Mouse (Mus musculus) limb, embryonic 15.5 days (tissue): ENCODE data around the gene Elac2. TPM values are rescaled to one million over a fixed set of nuclear protein-coding genes. Genes with fewer than 3 reads are reported as not detected.
A peak's percentile ranks its signal among the peaks of the same experiment; 100 is the strongest.

ENCODE experiments used
- ATAC-seq: fragments of 200-750 bp; cut with Nextera tagmentation; 2 replicates; pipeline ENCODE4 v1.8.0; 2017; ENCODE audit warnings: low read depth, moderate TSS enrichment; ENCODE audit not compliant: insufficient number of reproducible peaks, low FRiP score, low TSS enrichment
- H3K27ac ChIP-seq: fragments of 300-500 bp; sonication (generic); 2 replicates; pipeline ENCODE4 v1.5.1; 2015; ENCODE audit warnings: moderate library complexity, mild to moderate bottlenecking, inconsistent platforms
- H3K27me3 ChIP-seq: fragments of 300-500 bp; sonication (generic); 2 replicates; pipeline ENCODE4 v1.6.1; 2015; ENCODE audit warnings: inconsistent platforms
- H3K36me3 ChIP-seq: fragments of 300-500 bp; sonication (generic); 2 replicates; pipeline ENCODE4 v1.6.1; 2015; ENCODE audit warnings: inconsistent platforms
- H3K4me1 ChIP-seq: fragments of 300-500 bp; sonication (generic); 2 replicates; pipeline ENCODE4 v1.6.1; 2015; ENCODE audit warnings: inconsistent platforms
- H3K4me2 ChIP-seq: fragments of 300-500 bp; sonication (generic); 2 replicates; pipeline ENCODE4 v1.6.1; 2015; ENCODE audit warnings: mild to moderate bottlenecking, inconsistent platforms
- H3K4me3 ChIP-seq: fragments of 300-500 bp; sonication (generic); 2 replicates; pipeline ENCODE4 v1.5.1; 2015; ENCODE audit warnings: mild to moderate bottlenecking, inconsistent platforms
- H3K9ac ChIP-seq: fragments of 300-500 bp; sonication (generic); 2 replicates; pipeline ENCODE4 v1.6.1; 2015; ENCODE audit warnings: inconsistent platforms
- H3K9me3 ChIP-seq: fragments of 300-500 bp; sonication (generic); 2 replicates; pipeline ENCODE4 v1.6.1; 2016; ENCODE audit warnings: inconsistent platforms
- WGBS: fragments of 180-500 bp; shearing (Covaris S2); methylation state at CpG from one replicate; pipeline ENCODE4 v1.1.7; 2015; 5-methylcytosine and 5-hydroxymethylcytosine counted together
- polyA plus RNA-seq: library from polyadenylated mRNA; unstranded; fragments of >200 nt; fragmentation: Nextera tagmentation; extraction: Ambion mirVana; gene quantifications from 2 replicates; pipeline ENCODE4 v1.2.1, GENCODE M21; 2015

Gene Elac2
- polyA plus RNA-seq, 1 experiment from 2014 or later: 23.9 TPM

DNA sequence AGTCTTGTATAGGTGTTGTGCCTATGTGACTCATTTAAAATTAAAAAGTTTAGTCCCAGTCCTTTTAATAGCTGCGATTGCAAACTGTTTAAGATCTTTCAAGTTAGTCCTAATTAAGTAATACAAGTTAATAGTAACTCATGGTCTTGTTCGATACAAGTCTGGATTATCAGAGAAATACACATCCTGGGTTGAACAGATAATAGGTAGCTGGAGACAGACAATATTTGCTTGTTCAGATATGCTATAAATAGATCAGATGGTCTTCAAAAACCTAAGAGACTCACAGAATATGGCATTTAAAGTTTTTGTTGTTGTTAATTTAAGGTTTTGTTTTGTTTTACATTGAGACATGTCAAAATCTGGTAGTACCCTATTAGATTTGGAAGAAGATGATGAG is 6.4 kb upstream of the Elac2 start:
- no peak overlapping the region for H3K4me3 ChIP-seq
- peaks cover 11% of the 10 kb centered on the region; the same call in 1 of the 2 replicates for H3K4me1 ChIP-seq
- WGBS: 71% methylated on average over 2 of the region's 2 CpGs
- no peak overlapping the region for H3K4me2 ChIP-seq
- H3K9me3 ChIP-seq: no peaks in the 10 kb centered on the region
- H3K27me3 ChIP-seq: peaks cover 18% of the 10 kb centered on the region
- H3K36me3 ChIP-seq: no peaks in the 10 kb centered on the region
- H3K27ac ChIP-seq: no peak overlapping the region
- no peak for ATAC-seq
- no peak overlapping the region for H3K9ac ChIP-seq

DNA sequence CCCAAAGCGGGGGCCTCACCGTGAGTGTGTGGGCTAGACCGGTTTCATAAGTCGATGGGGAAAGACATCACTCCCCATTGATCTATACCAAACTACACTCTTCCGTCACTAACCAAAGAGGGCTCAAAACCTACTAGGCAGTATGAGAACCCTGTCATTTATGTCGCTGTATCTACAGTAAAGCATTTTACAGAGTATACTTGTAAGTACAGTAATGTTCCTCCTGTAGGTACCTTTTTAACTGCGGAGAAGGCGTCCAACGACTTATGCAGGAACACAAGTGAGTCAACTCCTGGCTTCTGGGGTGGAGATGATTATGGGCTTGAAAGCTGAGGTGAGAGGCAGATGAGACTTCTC is 629 bp downstream of the Elac2 start:
- H3K27me3 ChIP-seq: 0 out of 2 replicates have a peak, but pooled peaks cover 3% of the 10 kb centered on the region
- no peak overlapping the region for H3K27ac ChIP-seq
- no peaks in the 10 kb centered on the region for H3K9me3 ChIP-seq
- peak overlapping the region; percentile 96 for H3K4me3 ChIP-seq
- peak overlapping the region; percentile 73 for H3K9ac ChIP-seq
- H3K4me2 ChIP-seq: peak overlapping the region; percentile 75
- no peak for ATAC-seq
- H3K4me1 ChIP-seq: peaks cover 10% of the 10 kb centered on the region
- peaks cover 30% of the 10 kb centered on the region for H3K36me3 ChIP-seq
- 8% methylated on average over 9 of the region's 9 CpGs for WGBS

DNA sequence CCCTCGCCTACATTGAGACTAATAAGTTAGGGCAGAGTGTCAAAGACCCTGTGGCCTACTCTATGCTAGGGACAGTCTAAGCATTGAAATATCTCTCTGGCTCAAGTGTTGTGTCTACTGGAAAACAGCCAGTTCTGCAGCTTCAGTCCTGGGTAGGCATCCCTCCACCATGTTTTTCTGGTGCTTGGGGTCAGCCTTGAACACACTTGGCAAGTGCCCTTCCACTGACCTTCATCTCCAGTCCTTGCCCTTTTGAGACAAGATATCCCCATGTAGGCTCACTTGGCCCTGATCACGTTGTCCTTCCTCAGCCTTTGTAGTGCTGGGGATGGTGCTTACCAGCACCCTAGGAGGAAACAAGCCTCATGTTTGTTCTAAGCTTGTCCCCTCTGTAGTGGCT is 9.7 kb downstream of the Elac2 start:
- Histone ChIP-seq H3K4me1 (no peaks in the 10 kb centered on the region), H3K4me3 (no peak overlapping the region), H3K9ac (no peak overlapping the region), H3K36me3 (peaks cover 89% of the 10 kb centered on the region), H3K27ac (no peak overlapping the region), H3K9me3 (no peaks in the 10 kb centered on the region), H3K27me3 (no peaks in the 10 kb centered on the region), H3K4me2 (no peak overlapping the region)
- 91% methylated on average over 2 of the region's 2 CpGs for WGBS
- no peak for ATAC-seq

DNA sequence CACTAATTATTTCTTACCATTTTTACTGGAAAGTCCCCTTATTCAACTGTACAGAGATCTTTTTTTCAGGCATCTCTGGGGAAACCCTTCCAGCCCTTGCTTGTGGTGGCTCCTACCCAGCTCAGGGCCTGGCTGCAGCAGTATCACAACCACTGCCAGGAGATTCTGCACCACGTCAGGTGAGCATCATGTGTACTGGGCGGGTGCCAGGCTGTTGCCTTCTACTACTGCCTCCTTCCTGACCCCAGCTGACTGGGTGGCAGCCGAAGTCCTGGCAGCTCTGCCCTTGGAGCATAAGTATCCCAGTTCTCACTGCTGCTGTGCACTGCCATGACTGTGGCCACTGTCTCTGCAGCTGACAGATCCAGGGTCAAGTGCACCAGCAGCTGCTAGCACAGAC is 19.6 kb downstream of the Elac2 start:
- Histone ChIP-seq H3K36me3 (peaks cover 88% of the 10 kb centered on the region), H3K9me3 (no peaks in the 10 kb centered on the region), H3K4me2 (no peak overlapping the region), H3K4me3 (no peak overlapping the region), H3K9ac (no peak overlapping the region), H3K4me1 (no peaks in the 10 kb centered on the region), H3K27me3 (no peaks in the 10 kb centered on the region), H3K27ac (no peak overlapping the region)
- 85% methylated on average over 3 of the region's 3 CpGs for WGBS
- ATAC-seq: no peak

DNA sequence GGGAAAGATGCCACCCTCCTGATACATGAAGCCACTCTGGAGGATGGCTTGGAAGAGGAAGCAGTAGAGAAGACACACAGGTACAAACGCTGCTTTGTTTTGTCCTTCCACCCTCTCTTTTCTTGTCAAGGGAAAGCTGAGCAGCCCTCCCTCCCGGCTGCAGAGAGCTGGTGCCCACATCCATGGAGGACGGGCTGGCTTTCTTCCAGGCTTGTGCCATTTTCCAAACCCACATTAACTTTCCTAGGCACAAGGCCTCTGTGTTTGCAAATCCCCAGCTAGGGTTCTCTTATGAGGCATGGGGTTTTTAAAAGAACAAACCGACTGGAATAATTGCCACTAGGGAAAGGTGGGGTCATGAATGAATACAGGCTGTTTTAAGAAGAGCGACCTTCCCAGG is 20.8 kb downstream of the Elac2 start:
- Histone ChIP-seq H3K27ac (no peak overlapping the region), H3K9me3 (no peaks in the 10 kb centered on the region), H3K9ac (no peak overlapping the region), H3K4me1 (no peaks in the 10 kb centered on the region), H3K4me3 (no peak overlapping the region), H3K36me3 (peaks cover 81% of the 10 kb centered on the region), H3K27me3 (no peaks in the 10 kb centered on the region), H3K4me2 (no peak overlapping the region)
- WGBS: 85% methylated on average over 5 of the region's 5 CpGs
- ATAC-seq: no peak

DNA sequence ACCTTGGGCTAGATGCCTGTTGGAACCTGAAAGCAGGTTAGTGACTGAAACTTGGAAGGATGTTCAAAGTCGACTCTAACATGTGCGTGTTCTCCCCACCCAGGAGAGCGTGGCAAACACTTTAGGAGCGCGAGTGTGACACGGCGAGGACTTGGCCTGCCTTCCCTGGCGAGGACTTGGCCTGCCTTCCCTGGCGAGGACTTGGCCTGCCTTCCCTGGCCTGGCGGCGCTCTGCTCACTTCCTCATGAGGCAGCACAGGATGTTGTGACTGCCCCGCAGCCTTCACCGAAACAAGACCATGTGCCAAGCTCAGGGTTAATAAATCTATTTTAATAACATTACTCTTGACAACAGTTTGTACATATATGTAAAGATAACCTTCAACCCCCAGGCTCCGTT is 22.9 kb downstream of the Elac2 start:
- H3K27me3 ChIP-seq: no peaks in the 10 kb centered on the region
- H3K4me3 ChIP-seq: no peak overlapping the region
- WGBS: 85% methylated on average over 14 of the region's 14 CpGs
- no peak overlapping the region for H3K9ac ChIP-seq
- ATAC-seq: no peak
- peaks cover 68% of the 10 kb centered on the region for H3K36me3 ChIP-seq
- H3K4me1 ChIP-seq: no peaks in the 10 kb centered on the region
- H3K9me3 ChIP-seq: no peaks in the 10 kb centered on the region
- no peak overlapping the region for H3K4me2 ChIP-seq
- no peak overlapping the region for H3K27ac ChIP-seq

DNA sequence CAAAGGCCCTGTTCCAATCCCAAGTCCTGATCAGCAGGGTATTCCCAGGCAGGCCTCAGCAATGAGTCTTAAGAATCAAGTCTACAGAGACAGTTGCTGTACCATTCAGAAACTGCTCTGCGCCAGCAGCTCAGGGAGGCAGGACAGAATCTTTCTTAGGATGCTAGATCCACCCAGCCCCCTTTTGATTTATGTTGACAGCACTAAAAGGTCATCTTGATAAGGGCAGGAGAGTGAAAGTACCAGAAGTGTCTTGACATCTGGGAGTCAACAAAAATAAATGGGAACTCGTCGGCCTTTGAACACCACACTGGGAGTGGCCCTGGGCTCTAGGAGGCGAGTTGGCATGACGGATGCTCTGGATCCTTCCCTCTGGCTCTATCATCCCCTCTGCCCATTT is 24.8 kb downstream of the Elac2 start:
- H3K27ac ChIP-seq: no peak overlapping the region
- no peak overlapping the region for H3K9ac ChIP-seq
- H3K9me3 ChIP-seq: no peaks in the 10 kb centered on the region
- H3K4me2 ChIP-seq: no peak overlapping the region
- 65% methylated on average over 5 of the region's 5 CpGs for WGBS
- no peak overlapping the region for H3K4me3 ChIP-seq
- H3K4me1 ChIP-seq: no peaks in the 10 kb centered on the region
- peaks cover 53% of the 10 kb centered on the region for H3K36me3 ChIP-seq
- ATAC-seq: no peak
- H3K27me3 ChIP-seq: no peaks in the 10 kb centered on the region

DNA sequence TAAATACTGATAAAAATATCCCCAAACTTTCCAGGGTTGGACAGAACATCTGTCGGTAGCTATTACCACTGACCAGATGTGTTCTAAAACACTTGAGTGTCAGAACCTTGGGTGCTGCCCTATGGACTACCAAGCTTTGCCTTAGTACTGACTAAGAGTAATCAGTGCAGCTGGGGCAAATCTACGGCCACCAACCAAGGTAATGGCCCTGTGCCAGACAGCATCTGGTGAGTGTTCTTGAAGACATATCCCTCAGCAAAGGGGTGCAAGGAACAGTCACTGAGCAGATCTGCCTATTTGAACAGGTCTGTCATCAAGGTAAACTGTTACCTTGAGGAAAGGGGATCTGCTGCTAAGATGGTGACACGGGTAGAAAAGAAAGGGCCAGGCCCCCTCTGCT is 26.0 kb downstream of the Elac2 start:
- H3K4me1 ChIP-seq: no peaks in the 10 kb centered on the region
- no peak overlapping the region for H3K27ac ChIP-seq
- H3K4me2 ChIP-seq: no peak overlapping the region
- 65% methylated on average over 3 of the region's 3 CpGs for WGBS
- H3K9ac ChIP-seq: no peak overlapping the region
- H3K27me3 ChIP-seq: no peaks in the 10 kb centered on the region
- H3K4me3 ChIP-seq: no peak overlapping the region
- no peak for ATAC-seq
- H3K9me3 ChIP-seq: no peaks in the 10 kb centered on the region
- peaks cover 40% of the 10 kb centered on the region for H3K36me3 ChIP-seq

DNA sequence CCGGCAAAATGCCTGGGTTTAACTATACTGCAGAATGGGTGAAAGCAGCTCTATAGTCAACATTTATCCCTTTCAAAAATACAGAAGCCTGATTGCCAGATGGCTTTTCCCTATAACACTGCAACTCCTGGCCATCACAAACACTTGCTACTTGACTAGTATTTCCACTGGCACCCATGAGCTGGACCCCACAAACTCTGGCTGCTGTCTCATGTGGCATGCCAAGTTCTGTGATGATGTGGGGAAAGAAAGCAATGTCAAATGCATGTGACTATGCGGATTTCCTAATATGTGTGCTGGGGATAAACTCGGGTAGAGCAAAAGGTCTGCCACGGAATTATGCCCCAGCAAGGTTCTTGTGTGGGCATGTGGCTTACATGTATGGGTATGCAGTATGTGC is 27.2 kb downstream of the Elac2 start:
- Histone ChIP-seq H3K36me3 (peaks cover 28% of the 10 kb centered on the region), H3K9ac (no peak overlapping the region), H3K4me1 (no peaks in the 10 kb centered on the region), H3K4me3 (no peak overlapping the region), H3K27me3 (no peaks in the 10 kb centered on the region), H3K4me2 (no peak overlapping the region), H3K27ac (no peak overlapping the region), H3K9me3 (no peaks in the 10 kb centered on the region)
- no peak for ATAC-seq
- WGBS: 87% methylated on average over 4 of the region's 4 CpGs

DNA sequence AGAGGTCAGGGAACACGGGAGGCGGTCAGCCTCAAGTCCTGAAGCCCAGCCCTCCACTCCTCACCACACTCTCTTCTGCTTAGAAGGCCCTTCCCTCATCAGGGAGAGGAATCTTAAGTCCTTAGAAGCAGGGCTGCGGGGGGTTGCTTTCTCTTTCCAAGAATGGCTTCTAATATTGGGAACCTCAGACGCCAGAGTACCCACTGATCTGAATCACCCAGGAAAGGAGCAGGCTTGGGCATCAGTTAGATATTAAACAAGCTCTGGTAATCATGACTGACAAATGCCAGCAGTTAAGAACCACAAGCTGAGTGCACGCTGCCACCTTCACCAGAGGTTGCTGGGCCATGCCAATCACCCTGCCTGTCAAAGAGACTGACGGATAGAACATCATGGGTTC is 35.1 kb downstream of the Elac2 start:
- Histone ChIP-seq H3K27me3 (no peaks in the 10 kb centered on the region), H3K36me3 (no peaks in the 10 kb centered on the region; the same call in 1 of the 2 replicates), H3K4me3 (no peak overlapping the region), H3K27ac (no peak overlapping the region), H3K9me3 (no peaks in the 10 kb centered on the region), H3K4me2 (no peak overlapping the region), H3K9ac (no peak overlapping the region), H3K4me1 (no peaks in the 10 kb centered on the region)
- no peak for ATAC-seq
- 74% methylated on average over 6 of the region's 6 CpGs for WGBS

DNA sequence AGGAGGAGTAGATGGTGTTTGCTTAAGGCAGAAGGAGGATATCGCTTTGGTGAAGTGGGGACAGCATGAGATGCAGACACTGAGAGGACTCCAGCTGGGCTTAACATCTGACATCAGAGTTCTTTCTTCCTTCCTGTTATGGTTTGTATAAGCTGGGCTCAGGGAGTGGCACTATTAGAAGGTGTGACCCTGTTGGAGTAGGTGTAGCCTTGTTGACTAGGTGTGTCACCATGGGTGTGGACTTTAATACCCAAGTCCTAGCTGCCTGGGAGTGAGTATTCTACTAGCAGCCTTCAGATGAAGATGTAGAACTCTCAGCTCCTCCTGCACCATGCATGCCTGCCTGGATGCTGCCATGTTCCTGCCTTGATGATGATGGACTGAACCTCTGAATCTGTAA is 37.9 kb downstream of the Elac2 start:
- H3K27ac ChIP-seq: no peak overlapping the region
- no peaks in the 10 kb centered on the region for H3K9me3 ChIP-seq
- no peaks in the 10 kb centered on the region for H3K4me1 ChIP-seq
- H3K27me3 ChIP-seq: no peaks in the 10 kb centered on the region
- no peak overlapping the region for H3K4me3 ChIP-seq
- H3K36me3 ChIP-seq: no peaks in the 10 kb centered on the region; the same call in 1 of the 2 replicates
- no peak overlapping the region for H3K9ac ChIP-seq
- WGBS: 94% methylated on average over 1 of the region's 1 CpGs
- no peak for ATAC-seq
- no peak overlapping the region for H3K4me2 ChIP-seq

DNA sequence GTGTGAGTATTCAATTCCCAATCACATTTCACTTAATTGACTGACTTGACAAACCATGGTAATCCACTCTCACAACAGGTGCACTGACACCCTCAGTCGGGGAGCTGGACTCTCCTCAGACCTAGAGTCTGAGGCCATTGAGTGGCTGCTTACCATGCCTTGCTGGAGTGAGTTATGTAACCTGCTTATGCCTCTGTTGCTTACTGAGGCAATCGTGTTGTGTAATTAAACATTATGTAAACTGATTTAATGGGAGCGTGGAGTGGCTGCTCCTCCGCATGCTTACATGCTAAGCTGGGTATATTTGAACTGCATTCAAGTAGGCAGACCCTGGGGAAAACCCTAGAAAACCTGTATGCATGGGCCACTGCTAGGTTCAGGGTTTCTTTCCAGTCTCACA is 41.9 kb downstream of the Elac2 start:
- no peak overlapping the region for H3K4me2 ChIP-seq
- peaks cover 3% of the 10 kb centered on the region; the same call in 1 of the 2 replicates for H3K36me3 ChIP-seq
- H3K9ac ChIP-seq: no peak overlapping the region
- no peaks in the 10 kb centered on the region for H3K9me3 ChIP-seq
- WGBS: 84% methylated on average over 4 of the region's 4 CpGs
- ATAC-seq: no peak
- H3K4me3 ChIP-seq: no peak overlapping the region
- no peaks in the 10 kb centered on the region for H3K4me1 ChIP-seq
- H3K27ac ChIP-seq: no peak overlapping the region
- H3K27me3 ChIP-seq: no peaks in the 10 kb centered on the region

DNA sequence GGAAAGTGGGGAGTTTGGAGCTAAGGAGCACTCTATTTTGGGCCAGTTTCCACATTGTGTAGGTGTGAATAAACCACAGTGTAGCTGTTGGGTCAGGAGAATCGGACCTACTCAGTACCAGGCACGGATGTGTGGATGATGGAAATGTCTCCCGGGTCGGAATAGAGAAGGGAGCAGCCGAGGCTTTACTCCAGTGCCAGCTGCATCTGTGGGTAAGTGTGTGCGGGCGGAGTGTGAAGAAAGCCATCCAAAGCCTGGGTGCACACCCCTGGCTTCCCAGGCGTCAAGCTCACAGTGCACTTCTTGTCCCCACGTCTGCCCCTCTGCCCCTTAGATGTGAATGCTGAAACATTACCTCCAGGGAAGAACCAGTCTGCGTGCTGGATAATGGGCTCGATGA is 43.9 kb downstream of the Elac2 start:
- Histone ChIP-seq H3K4me2 (no peak overlapping the region), H3K9me3 (no peaks in the 10 kb centered on the region), H3K9ac (no peak overlapping the region), H3K4me3 (no peak overlapping the region), H3K27me3 (no peaks in the 10 kb centered on the region), H3K36me3 (peaks cover 3% of the 10 kb centered on the region; the same call in 1 of the 2 replicates), H3K4me1 (no peaks in the 10 kb centered on the region), H3K27ac (no peak overlapping the region)
- ATAC-seq: no peak
- 89% methylated on average over 11 of the region's 11 CpGs for WGBS
